Mouse (Mus musculus): ENCODE measurements at regions not wholly inside any gene's neighbourhood (a gene's known extent, or its start where the extent isn't known, plus 50 kb on each side); places are given as distances from the start of the nearest gene placed in this dataset.

DNA sequence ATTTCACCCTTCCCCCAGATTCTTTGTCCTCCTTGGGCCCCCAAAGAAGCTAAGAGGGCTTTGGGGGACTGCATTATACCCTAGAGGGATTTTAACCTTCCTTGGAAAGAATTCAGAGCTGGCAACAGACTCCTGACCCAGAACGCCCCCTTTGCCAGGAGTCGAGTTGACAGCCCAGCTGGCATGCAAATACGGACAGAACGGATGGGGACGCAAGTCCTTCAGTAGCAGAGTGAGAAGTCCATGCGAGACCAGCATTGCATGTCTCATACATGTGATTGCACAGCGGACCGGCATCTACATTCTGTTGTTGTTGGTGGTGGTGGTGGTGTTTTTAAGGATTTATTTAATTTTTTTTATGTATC is 92.1 kb upstream of the Gpr12 start:
- no peak overlapping the region for H3K27ac ChIP-seq (ENCODE audit: insufficient read depth, low read depth, low read length)
- 41% methylated on average over 8 of the region's 8 CpGs for WGBS
- no peak for TF ChIP-seq CTCF (conservative IDR thresholded peaks at IDR 0.05; ENCODE audit: insufficient read depth, insufficient read length, low read depth, low read length)
- TF ChIP-seq POLR2A (IDR thresholded peaks at IDR 0.05; ENCODE audit: low read depth, low read length), result no peak
- H3K4me1 ChIP-seq (ENCODE audit: control insufficient read depth, insufficient read depth, low read length), result peaks cover 6% of the 10 kb centered on the region; the same call in 1 of the 2 replicates
- H3K27me3 ChIP-seq (replicated peaks; ENCODE audit: control insufficient read depth, insufficient read depth, low read length), result no peaks in the 10 kb centered on the region
- no peak overlapping the region for H3K4me3 ChIP-seq (ENCODE audit: insufficient read depth, low read depth, low read length)
- DNase-seq, result peak; percentile 51
- H3K36me3 ChIP-seq (ENCODE audit: control insufficient read depth, insufficient read depth, low read length), result no peaks in the 10 kb centered on the region

DNA sequence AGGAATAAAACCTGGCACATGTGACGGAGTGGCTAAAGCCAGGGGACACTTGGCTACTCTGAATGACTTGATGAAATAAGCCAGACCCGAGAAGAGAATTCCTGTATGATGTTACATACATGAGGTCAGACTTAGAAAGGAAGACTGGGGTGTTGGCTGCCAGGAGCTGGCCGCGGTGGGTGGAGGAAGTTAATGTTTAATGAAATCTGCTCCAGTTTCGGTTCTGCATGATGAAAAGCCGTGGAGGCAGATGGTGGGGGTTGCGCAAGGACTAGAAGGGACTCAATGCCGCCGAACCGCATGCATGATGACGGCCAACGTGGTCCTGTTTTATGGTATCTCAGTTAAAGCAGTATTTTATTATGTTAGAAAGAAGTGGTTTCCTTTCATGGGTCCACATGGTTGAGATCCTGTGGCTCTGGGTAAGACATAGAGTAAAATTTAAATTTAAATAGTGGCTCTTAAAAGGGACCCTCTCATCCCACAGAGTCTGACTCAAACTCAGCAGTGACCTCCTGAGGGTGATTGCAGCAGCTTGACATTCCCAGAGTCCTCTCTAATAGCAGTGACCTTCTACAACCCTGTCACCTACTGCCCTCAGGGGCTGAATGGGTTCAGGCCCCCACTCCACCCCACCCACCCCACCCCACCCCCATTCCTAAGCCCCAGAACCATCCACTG is 91.6 kb upstream of the Gpr12 start:
- WGBS, result 17% methylated on average over 12 of the region's 12 CpGs
- H3K27me3 ChIP-seq (replicated peaks; ENCODE audit: control insufficient read depth, insufficient read depth, low read length), result no peaks in the 10 kb centered on the region
- no peak overlapping the region for H3K4me3 ChIP-seq (ENCODE audit: insufficient read depth, low read depth, low read length)
- DNase-seq, result peak; percentile 94
- no peaks in the 10 kb centered on the region for H3K36me3 ChIP-seq (ENCODE audit: control insufficient read depth, insufficient read depth, low read length)
- H3K4me1 ChIP-seq (ENCODE audit: control insufficient read depth, insufficient read depth, low read length), result peaks cover 6% of the 10 kb centered on the region; the same call in 1 of the 2 replicates
- TF ChIP-seq POLR2A (IDR thresholded peaks at IDR 0.05; ENCODE audit: low read depth, low read length), result no peak
- TF ChIP-seq CTCF (conservative IDR thresholded peaks at IDR 0.05; ENCODE audit: insufficient read depth, insufficient read length, low read depth, low read length), result no peak
- peak overlapping the region; percentile 48; the same call in 1 of the 2 replicates for H3K27ac ChIP-seq (ENCODE audit: insufficient read depth, low read depth, low read length)

- H3K36me3 ChIP-seq (ENCODE audit: control insufficient read depth, insufficient read depth, low read length), result no peaks in the 10 kb centered on the region
- DNase-seq, result no peak
- 57% methylated on average over 4 of the region's 4 CpGs for WGBS
- peak overlapping the region; percentile 80 for H3K27ac ChIP-seq (ENCODE audit: insufficient read depth, low read depth, low read length)
- no peak for TF ChIP-seq POLR2A (IDR thresholded peaks at IDR 0.05; ENCODE audit: low read depth, low read length)
- TF ChIP-seq CTCF (conservative IDR thresholded peaks at IDR 0.05; ENCODE audit: insufficient read depth, insufficient read length, low read depth, low read length), result no peak
- H3K27me3 ChIP-seq (replicated peaks; ENCODE audit: control insufficient read depth, insufficient read depth, low read length), result no peaks in the 10 kb centered on the region
- H3K4me1 ChIP-seq (ENCODE audit: control insufficient read depth, insufficient read depth, low read length), result peaks cover 6% of the 10 kb centered on the region; the same call in 1 of the 2 replicates
- no peak overlapping the region for H3K4me3 ChIP-seq (ENCODE audit: insufficient read depth, low read depth, low read length)
These were observed 90.8 kb upstream of the Gpr12 start for GRCm38 (mm10) chr5:146675887-146676277.

GRCm38 (mm10) chr5:146675006-146675886 is 90.2 kb upstream of the Gpr12 start:
- peak; percentile 87 for DNase-seq
- Histone ChIP-seq H3K4me3 (ENCODE audit: insufficient read depth, low read depth, low read length) (no peak overlapping the region), H3K27ac (ENCODE audit: insufficient read depth, low read depth, low read length) (peak overlapping the region; percentile 80), H3K27me3 (replicated peaks; ENCODE audit: control insufficient read depth, insufficient read depth, low read length) (no peaks in the 10 kb centered on the region), H3K4me1 (ENCODE audit: control insufficient read depth, insufficient read depth, low read length) (peaks cover 6% of the 10 kb centered on the region; the same call in 1 of the 2 replicates), H3K36me3 (ENCODE audit: control insufficient read depth, insufficient read depth, low read length) (no peaks in the 10 kb centered on the region)
- no peak for TF ChIP-seq POLR2A (IDR thresholded peaks at IDR 0.05; ENCODE audit: low read depth, low read length)
- TF ChIP-seq CTCF (conservative IDR thresholded peaks at IDR 0.05; ENCODE audit: insufficient read depth, insufficient read length, low read depth, low read length), result peak; percentile 98
- WGBS, result 14% methylated on average over 19 of the region's 19 CpGs

- no peak overlapping the region for H3K4me3 ChIP-seq (ENCODE audit: insufficient read depth, low read depth, low read length)
- H3K36me3 ChIP-seq (ENCODE audit: control insufficient read depth, insufficient read depth, low read length), result no peaks in the 10 kb centered on the region
- H3K4me1 ChIP-seq (ENCODE audit: control insufficient read depth, insufficient read depth, low read length), result no peaks in the 10 kb centered on the region
- H3K27me3 ChIP-seq (replicated peaks; ENCODE audit: control insufficient read depth, insufficient read depth, low read length), result no peaks in the 10 kb centered on the region
- no peak for DNase-seq
- WGBS, result 67% methylated on average over 8 of the region's 8 CpGs
- no peak overlapping the region for H3K27ac ChIP-seq (ENCODE audit: insufficient read depth, low read depth, low read length)
- TF ChIP-seq POLR2A (IDR thresholded peaks at IDR 0.05; ENCODE audit: low read depth, low read length) (no peak), CTCF (conservative IDR thresholded peaks at IDR 0.05; ENCODE audit: insufficient read depth, insufficient read length, low read depth, low read length) (no peak)
These were observed 76.7 kb upstream of the Gpr12 start for GRCm38 (mm10) chr5:146661751-146662150.

- H3K4me3 ChIP-seq (ENCODE audit: insufficient read depth, low read depth, low read length), result no peak overlapping the region
- H3K27ac ChIP-seq (ENCODE audit: insufficient read depth, low read depth, low read length), result no peak overlapping the region
- no peaks in the 10 kb centered on the region for H3K4me1 ChIP-seq (ENCODE audit: control insufficient read depth, insufficient read depth, low read length)
- H3K36me3 ChIP-seq (ENCODE audit: control insufficient read depth, insufficient read depth, low read length), result no peaks in the 10 kb centered on the region
- 81% methylated on average over 2 of the region's 2 CpGs for WGBS
- no peak for DNase-seq
- no peaks in the 10 kb centered on the region for H3K27me3 ChIP-seq (replicated peaks; ENCODE audit: control insufficient read depth, insufficient read depth, low read length)
- TF ChIP-seq CTCF (conservative IDR thresholded peaks at IDR 0.05; ENCODE audit: insufficient read depth, insufficient read length, low read depth, low read length), result no peak
- TF ChIP-seq POLR2A (IDR thresholded peaks at IDR 0.05; ENCODE audit: low read depth, low read length), result no peak
These were observed 72.2 kb upstream of the Gpr12 start for GRCm38 (mm10) chr5:146657228-146657627.

GRCm38 (mm10) chr5:146655394-146655793 is 70.4 kb upstream of the Gpr12 start:
- Histone ChIP-seq H3K4me3 (ENCODE audit: insufficient read depth, low read depth, low read length) (no peak overlapping the region), H3K36me3 (ENCODE audit: control insufficient read depth, insufficient read depth, low read length) (no peaks in the 10 kb centered on the region), H3K4me1 (ENCODE audit: control insufficient read depth, insufficient read depth, low read length) (no peaks in the 10 kb centered on the region), H3K27ac (ENCODE audit: insufficient read depth, low read depth, low read length) (no peak overlapping the region), H3K27me3 (replicated peaks; ENCODE audit: control insufficient read depth, insufficient read depth, low read length) (no peaks in the 10 kb centered on the region)
- WGBS, result 61% methylated on average over 7 of the region's 7 CpGs
- DNase-seq, result no peak
- no peak for TF ChIP-seq CTCF (conservative IDR thresholded peaks at IDR 0.05; ENCODE audit: insufficient read depth, insufficient read length, low read depth, low read length)
- TF ChIP-seq POLR2A (IDR thresholded peaks at IDR 0.05; ENCODE audit: low read depth, low read length), result no peak

All from kidney, adult 2 months (tissue).